Mouse (Mus musculus): Measurements from ENCODE around the gene Bdh1. TPM values are rescaled to one million over a fixed set of nuclear protein-coding genes. Genes with fewer than 3 reads are reported as not detected.

Bdh1 gene
- polyA plus RNA-seq, 1 experiment from 2014 or later: 26.7 TPM

DNA sequence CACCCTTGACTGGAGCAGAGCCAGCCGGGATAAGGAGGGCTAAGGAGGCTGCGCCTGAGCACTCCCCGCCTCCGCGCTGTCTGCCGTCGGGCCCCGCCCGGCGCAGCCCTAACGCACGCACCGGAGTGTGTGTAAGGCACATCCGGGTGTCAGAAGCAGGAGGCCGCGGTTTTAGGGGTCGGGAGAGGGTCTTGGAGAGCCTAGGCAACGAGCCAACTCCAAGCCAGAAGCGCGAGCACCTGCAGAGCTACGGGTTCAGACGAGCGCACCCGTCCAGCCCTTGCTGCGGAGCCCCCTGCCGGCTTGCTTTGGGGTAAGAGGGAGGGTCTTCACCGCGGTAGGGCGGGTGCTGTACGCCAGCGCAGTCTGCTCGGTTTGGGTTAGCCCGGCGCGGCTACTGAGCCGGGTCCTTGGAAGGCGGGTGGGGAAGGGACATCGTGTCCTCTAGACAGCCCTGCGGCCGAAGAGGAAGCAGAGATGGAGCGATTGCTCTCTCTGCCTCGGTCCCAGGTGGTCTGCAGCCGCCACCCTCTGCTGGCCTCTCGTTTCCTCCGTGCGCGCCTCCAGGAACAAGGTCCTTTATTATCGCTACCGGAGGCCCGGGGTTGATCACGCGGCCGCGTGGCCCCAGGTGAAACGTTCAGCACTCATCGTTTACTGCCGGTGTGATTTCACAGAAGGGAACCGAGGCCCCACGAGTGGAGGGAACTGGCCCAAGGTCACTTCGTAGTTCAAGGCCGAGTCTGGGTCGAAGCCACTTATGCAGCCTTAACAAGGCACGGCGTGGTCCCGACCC is 6.8 kb downstream of the Bdh1 start:
- DNase-seq (ENCODE audit: low read depth, low spot score): no peak
- peaks cover 3% of the 10 kb centered on the region for H3K27me3 ChIP-seq
- ATAC-seq: peak; percentile 14
- in situ Hi-C loops (cut with MboI; ENCODE audit: low pct_unique_long_range_greater_than_20kb): no loop called here
- TF ChIP-seq CTCF (IDR thresholded peaks at IDR 0.05): no peak
- POLR2A ChIA-PET: no interaction called here
- CTCF ChIA-PET: no interaction called here

DNA sequence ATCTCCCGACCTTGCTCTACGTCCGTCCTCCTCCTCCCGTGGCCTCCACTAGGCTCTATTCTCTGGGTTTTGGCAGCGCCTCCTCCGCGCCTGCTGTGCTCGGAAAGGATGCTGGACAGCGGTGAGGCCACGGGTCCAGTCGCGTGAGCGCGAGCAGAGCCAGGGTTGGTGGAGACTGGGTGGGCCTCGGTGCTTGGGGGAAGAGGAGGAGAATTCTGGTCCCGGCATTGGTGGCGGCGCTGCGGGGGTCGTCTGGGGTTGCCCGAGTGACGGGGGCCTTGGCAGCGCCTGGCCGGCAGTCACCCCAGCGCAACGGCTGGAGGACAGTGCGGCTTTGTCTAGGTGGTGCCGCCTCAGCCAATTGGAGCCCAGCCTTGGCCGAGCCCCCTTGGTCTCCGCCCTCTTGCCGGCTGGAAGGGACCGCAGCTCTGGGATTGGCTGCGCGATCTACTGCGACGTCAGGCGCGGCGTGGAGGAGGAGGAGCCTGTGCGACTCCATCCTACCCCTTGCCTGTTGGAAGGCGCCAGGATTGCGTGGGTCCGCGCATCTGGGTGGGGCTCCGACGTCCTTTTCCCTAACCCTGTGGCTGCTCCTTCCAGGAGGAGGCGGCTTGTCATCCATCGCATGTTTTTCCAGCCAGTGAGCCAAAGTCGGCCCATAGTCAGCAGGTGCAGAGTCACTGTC is 7.5 kb downstream of the Bdh1 start:
- CTCF ChIA-PET: no interaction called here

DNA sequence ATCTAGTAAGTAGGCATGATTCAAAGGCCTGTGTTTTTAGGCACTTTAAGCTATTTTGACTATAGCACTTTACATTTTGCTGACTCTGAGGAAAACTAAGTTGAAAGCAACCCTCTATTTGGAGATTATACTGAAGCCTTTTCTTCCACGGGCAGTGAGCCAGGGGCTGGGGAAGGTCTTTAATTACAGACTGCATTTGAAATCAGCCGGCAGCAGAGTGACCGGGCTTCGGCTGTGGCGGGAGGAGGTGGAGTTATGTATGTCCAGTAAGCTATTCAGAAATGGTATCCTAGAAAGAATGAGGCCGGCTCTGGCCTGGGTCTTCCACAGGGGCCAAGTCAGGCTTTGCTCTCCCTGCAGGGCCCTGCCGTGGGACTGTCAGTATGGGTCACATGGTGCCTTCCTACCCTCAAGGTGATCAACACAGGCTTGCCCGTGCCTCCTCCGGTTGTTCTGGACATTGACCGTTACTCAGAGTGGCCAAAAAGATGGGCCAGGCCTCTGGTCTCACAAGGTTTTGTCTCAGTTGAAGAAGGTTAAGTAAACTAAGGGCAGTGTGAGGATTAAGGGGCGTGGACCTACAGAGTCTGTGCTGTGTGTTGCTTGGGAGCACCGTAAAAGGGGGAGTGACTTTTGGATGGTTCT is 11.5 kb downstream of the Bdh1 start:
- CTCF ChIA-PET: interaction anchor here (1.2 kb wide), 1 partner anchor 24 kb away, joined by 3 read pairs; no protein-coding TSS in a partner anchor
- peaks cover 2% of the 10 kb centered on the region for H3K27me3 ChIP-seq
- DNase-seq (ENCODE audit: low read depth, low spot score): no peak
- no peak for TF ChIP-seq CTCF (IDR thresholded peaks at IDR 0.05)
- ATAC-seq: no peak
- in situ Hi-C loops (cut with MboI; ENCODE audit: low pct_unique_long_range_greater_than_20kb): no loop called here
- POLR2A ChIA-PET: no interaction called here

More for the DNA sequence above, 7.5 kb downstream of the Bdh1 start:
- POLR2A ChIA-PET: no interaction called here
- H3K27me3 ChIP-seq: peaks cover 3% of the 10 kb centered on the region
- in situ Hi-C loops (cut with MboI; ENCODE audit: low pct_unique_long_range_greater_than_20kb): no loop called here
- DNase-seq (ENCODE audit: low read depth, low spot score): no peak
- ATAC-seq: peak; percentile 91
- no peak for TF ChIP-seq CTCF (IDR thresholded peaks at IDR 0.05)

DNA sequence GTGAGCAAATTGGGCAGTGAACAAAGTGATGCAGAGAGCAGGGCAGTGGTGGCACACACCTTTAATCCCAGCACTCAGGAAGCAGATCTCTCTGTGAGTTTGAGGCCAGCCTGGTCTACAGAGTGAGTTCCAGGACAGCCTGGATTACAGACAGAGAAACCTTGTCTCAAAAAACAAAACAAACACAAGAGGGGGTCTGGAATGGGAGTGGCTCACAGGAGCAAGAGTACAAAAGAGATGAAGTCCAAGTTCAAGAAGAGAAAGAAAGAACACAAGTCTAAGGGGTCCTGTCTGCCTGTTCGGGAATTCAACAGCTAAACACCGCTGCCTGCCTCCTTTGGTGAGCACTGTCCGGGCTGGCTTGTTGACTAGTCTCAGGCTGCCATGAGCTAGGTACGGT is 13.1 kb downstream of the Bdh1 start:
- in situ Hi-C loops (cut with MboI; ENCODE audit: low pct_unique_long_range_greater_than_20kb): no loop called here
- POLR2A ChIA-PET: no interaction called here
- CTCF ChIA-PET: interaction anchor here (1.3 kb wide), 1 partner anchor 16 kb away, joined by 3 read pairs; no protein-coding TSS in a partner anchor

DNA sequence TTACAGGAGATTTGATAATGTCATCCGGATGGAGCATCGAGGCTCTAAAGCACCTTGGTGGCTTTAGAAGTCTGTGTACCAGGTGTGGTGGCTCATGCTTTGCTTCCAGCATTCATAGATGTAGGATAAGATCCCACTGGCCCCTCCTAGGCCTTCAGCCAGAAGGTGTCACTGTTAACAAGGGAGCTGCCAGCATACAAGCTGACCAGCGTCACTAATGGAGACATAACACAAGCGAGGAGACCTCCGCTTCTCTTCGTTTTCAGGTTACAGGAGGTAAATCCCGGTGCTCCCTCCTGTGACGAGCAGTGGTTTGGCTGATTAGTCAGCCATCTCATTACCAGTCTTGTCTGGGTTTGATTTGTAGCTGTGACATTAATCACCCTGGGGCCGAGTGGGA is 14.0 kb downstream of the Bdh1 start:
- POLR2A ChIA-PET: no interaction called here
- in situ Hi-C loops (cut with MboI; ENCODE audit: low pct_unique_long_range_greater_than_20kb): no loop called here
- H3K27me3 ChIP-seq: no peaks in the 10 kb centered on the region
- no peak for ATAC-seq
- no peak for DNase-seq (ENCODE audit: low read depth, low spot score)
- CTCF ChIA-PET: interaction anchor here (1.3 kb wide), 1 partner anchor 15 kb away, joined by 3 read pairs; no protein-coding TSS in a partner anchor
- TF ChIP-seq CTCF (IDR thresholded peaks at IDR 0.05): no peak

More for the DNA sequence above, 13.1 kb downstream of the Bdh1 start:
- ATAC-seq (no peak), DNase-seq (ENCODE audit: low read depth, low spot score) (no peak)
- no peaks in the 10 kb centered on the region for H3K27me3 ChIP-seq
- no peak for TF ChIP-seq CTCF (IDR thresholded peaks at IDR 0.05)

DNA sequence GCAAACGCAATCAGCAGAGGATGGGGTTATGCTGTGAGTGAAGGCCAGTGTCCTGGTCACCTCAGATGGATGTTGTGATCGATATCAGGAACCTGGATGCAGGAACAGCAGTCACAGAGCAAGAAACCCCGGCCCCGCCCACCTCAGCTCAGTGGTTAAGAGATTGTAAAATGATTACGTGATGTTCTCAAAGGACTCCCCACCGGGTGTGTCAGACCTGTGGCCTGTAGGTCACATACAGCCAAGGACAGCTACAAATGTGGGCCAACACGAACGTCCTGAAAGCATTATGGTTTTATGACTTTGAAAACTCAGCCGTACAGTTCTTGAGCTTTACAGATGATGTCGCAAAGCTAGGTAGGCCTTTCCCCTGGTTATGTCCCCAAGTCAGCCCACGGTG is 15.3 kb downstream of the Bdh1 start:
- no peak for TF ChIP-seq CTCF (IDR thresholded peaks at IDR 0.05)
- ChIA-PET POLR2A (no interaction called here), CTCF (no interaction called here)
- ATAC-seq (no peak), DNase-seq (ENCODE audit: low read depth, low spot score) (no peak)
- H3K27me3 ChIP-seq: no peaks in the 10 kb centered on the region
- in situ Hi-C loops (cut with MboI; ENCODE audit: low pct_unique_long_range_greater_than_20kb): no loop called here

DNA sequence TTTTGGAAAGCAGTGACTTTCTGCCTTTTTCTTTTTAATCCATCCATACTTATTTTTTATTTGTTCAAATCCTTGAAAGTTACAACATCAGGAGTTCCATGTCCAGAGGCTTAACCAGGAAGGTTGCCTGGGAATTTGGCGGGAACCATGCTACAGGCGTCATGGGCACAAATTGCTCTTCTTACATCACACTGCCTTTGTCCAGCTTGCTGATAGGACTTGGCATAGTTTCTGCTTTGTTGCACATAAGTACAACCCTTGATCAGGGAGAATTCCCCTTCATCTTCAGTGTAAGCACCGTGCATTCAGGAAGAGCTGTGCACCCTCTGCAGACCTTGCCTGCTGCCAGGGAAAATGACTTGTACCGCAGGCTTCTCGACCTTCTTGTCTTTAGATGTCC is 17.4 kb downstream of the Bdh1 start:
- in situ Hi-C loops (cut with MboI; ENCODE audit: low pct_unique_long_range_greater_than_20kb): no loop called here
- ChIA-PET POLR2A (interaction anchor here (0.7 kb wide), 1 partner anchor 8 kb away, joined by 3 read pairs; no protein-coding TSS in a partner anchor), CTCF (no interaction called here)
- DNase-seq (ENCODE audit: low read depth, low spot score) (no peak), ATAC-seq (no peak)
- no peaks in the 10 kb centered on the region for H3K27me3 ChIP-seq
- TF ChIP-seq CTCF (IDR thresholded peaks at IDR 0.05): no peak

DNA sequence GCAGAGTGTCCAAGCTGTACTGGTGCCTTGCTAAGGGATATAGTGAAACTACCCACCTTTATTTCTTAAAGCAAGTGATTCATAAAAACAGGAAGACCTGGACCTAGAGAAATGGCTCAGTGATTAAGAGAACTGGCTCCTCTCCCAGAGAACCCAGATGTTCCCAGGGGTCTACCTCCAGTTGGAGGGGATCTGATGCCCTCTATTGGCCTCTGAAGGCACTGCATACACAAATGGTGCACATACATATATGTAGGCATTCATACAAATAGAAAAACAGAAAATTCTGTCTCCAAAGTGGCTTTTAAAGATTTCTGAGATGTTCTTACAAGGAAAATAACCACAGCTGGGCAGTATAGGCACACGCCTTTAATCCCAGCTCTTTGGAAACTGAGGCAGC is 18.0 kb downstream of the Bdh1 start:
- POLR2A ChIA-PET: interaction anchor here (0.7 kb wide), 1 partner anchor 8 kb away, joined by 3 read pairs; no protein-coding TSS in a partner anchor
- no peaks in the 10 kb centered on the region for H3K27me3 ChIP-seq
- CTCF ChIA-PET: no interaction called here
- no peak for TF ChIP-seq CTCF (IDR thresholded peaks at IDR 0.05)
- DNase-seq (ENCODE audit: low read depth, low spot score) (no peak), ATAC-seq (no peak)
- in situ Hi-C loops (cut with MboI; ENCODE audit: low pct_unique_long_range_greater_than_20kb): no loop called here

DNA sequence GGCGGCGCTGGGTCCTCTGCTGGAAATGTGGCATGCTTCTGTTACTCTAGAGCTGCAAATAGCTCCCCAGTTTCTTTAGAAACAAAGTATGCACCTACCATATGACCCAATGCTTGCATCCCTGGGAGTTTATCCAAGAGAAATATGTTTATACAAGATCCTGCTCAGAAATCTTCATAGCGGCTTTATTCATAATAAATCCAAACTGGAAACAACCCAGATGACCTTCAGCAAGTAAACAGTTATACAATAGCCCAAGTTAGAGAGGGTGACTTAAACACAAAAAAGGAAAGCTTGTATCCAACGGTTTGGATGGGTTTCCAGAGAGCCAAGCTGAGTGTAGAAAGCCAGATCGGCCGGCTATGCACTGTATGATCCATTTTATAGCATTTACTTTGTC is 22.4 kb downstream of the Bdh1 start:
- TF ChIP-seq CTCF (IDR thresholded peaks at IDR 0.05): no peak

DNA sequence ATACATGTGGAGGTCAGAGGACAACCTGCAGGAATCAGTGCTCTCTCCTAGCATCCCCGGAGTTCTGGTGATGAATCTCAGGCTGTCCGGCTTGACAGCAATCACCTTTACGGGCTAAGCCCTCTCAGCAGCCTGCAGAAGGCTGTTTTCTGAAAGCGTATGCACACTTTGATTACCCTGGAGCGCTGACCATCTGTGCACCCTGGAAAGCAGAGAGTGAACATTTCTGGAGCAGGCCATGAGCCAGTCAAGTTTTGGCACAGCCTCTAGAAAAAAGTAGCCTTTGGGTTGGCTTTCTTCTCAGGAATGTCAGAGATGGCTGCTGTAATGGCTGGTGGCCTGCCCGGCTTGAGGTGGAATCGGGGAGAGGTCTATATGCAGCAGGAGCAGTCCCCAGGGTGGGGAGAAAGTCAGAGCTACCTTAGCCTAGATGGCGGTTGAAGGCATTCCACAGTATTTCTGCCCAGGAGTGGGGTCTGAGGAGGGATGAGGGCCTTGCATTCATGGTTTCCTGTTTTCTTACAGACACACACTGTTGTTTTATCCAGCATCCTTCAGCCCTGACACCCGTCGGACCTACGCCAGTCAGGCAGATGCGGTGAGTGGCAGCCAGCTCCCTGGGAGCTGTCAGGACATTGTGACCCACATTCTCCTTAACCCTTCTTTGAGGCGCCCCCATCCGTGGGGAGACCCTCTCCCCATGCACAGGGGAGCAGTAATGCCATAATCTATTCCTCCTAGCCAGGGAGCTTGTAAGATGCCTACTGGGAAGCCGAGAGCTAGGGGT is 24.2 kb downstream of the Bdh1 start:
- H3K27me3 ChIP-seq: no peaks in the 10 kb centered on the region
- TF ChIP-seq CTCF (IDR thresholded peaks at IDR 0.05): no peak
- ATAC-seq (no peak), DNase-seq (ENCODE audit: low read depth, low spot score) (no peak)
- CTCF ChIA-PET: no interaction called here
- POLR2A ChIA-PET: no interaction called here
- in situ Hi-C loops (cut with MboI; ENCODE audit: low pct_unique_long_range_greater_than_20kb): no loop called here

More for the DNA sequence above, 22.4 kb downstream of the Bdh1 start:
- ChIA-PET CTCF (interaction anchor here (0.9 kb wide), 1 partner anchor 9 kb away, joined by 4 read pairs; no protein-coding TSS in a partner anchor), POLR2A (interaction anchor here (1.2 to 1.6 kb wide), 2 partner anchors 9 to 282 kb away, joined by 4 read pairs; no protein-coding TSS in a partner anchor)
- ATAC-seq (no peak), DNase-seq (ENCODE audit: low read depth, low spot score) (no peak)
- in situ Hi-C loops (cut with MboI; ENCODE audit: low pct_unique_long_range_greater_than_20kb): no loop called here
- H3K27me3 ChIP-seq: no peaks in the 10 kb centered on the region

All from Patski (cell line).